Mouse (Mus musculus) left cerebral cortex, adult 18-20 months (tissue): ENCODE results near the gene Znrd1. TPM values are rescaled to one million over a fixed set of nuclear protein-coding genes. Genes with fewer than 3 reads are reported as not detected.

Experiments
- DNase-seq, 2 experiments: peaks; one replicate each; pipeline ENCODE4 v3.0.0; 2021 to 2022; ENCODE audit warnings: low spot score in 2 of 2, mixed read lengths in 1 of 2
- total RNA-seq, 2 experiments: library from RNA; stranded (reverse); gene quantifications; 2 replicates each; pipeline ENCODE4 v1.2.3; 2021

The Znrd1 gene
- total RNA-seq, 2 experiments from 2014 or later: 32.1 to 34.6 TPM

GRCm38 (mm10) chr17:36929236-36929932, 29.0 kb downstream of the Znrd1 start:
- peak in 1 of 2 experiments; percentile 19 for DNase-seq

- no peak for DNase-seq
Observed at GRCm38 (mm10) chr17:36927496-36928120, 30.8 kb downstream of the Znrd1 start.

GRCm38 (mm10) chr17:36923491-36923890, 34.9 kb downstream of the Znrd1 start:
- no peak for DNase-seq

- no peak for DNase-seq
Observed at GRCm38 (mm10) chr17:36922715-36923114, 35.6 kb downstream of the Znrd1 start.

GRCm38 (mm10) chr17:36920239-36920638, 38.1 kb downstream of the Znrd1 start:
- DNase-seq: no peak

DNA sequence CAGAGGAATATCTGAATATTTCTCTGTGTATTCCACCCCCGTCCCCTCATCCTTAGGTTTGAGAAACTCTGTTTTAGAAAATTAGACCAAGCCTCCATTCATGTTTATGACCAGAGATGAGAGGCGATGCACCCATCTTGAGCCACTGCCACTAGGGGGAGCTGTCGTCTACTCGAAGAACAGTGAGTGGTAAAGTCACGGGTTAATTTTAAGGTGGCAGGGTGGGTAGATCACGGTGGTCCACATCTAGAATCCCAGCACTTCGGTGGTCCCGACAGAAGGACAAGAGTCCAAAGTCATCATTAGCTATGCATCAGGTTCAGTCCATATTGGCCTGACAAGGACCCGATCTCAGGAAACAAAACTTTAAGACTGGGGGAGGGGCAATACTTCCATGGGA, 43.3 kb downstream of the Znrd1 start:
- peak; percentile 51 to 73 for DNase-seq

DNA sequence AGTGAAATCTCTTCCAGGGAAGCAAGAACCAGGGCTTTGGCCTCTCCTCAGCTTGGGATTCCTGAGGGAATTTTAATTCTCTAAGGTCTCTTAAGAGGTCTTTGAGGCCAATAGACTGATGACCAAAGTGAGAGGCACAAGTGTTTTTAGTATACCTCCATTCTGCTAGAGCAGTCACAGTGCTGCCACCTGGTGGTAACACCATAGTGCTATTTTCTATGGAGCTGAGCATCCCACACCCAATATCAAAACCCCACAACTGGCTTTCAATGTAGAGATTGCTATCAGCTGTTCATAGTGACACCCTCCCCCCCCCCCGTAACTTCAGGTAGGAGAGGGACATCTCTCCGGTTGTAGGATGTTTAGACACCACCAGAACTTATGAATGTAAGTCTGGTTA, 44.3 kb downstream of the Znrd1 start:
- DNase-seq: peak; percentile 82 to 89

DNA sequence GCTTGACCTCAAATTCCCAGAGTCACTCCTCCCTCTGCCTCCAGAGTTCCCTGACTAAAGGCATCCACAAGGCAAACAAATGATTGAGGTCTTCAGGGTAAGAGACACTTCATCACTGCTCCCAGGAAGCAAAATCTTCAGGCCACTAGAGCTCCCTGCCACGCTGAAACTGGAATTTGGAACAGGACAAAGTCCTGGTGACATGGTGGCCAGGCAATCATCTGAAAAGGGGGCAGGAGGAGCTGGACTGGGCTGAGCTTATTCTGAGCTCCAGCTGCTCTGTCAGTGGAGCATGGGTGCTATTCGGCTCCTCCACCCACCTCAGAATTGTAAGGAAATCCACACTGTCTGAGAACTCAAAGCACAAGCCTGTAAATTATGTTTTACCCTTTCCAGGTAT, 46.3 kb downstream of the Znrd1 start:
- no peak for DNase-seq

DNA sequence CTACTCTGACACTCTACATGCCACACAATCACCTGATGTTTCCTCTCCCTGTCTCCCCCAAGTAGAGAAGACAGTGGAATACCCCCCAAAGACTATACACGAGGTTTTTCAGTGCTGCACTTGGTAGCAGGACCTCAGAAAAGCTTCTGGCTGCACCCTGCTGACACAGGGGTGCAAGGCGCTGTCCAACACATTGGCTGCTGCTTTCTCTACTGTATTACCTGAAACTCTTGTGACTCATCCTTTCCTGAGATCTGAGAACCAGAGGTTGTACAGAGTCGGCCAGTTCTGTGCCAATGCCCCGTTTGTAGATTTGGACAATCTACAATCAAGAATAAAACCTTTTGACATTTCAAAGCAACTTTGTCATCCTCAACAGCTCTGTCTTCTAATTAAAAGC, 48.6 kb downstream of the Znrd1 start:
- no peak for DNase-seq

GRCm38 (mm10) chr17:36908235-36908634, 50.1 kb downstream of the Znrd1 start:
- no peak for DNase-seq

Other genes with a start within 250 kb of the Znrd1 start
- gene H2-M10.5, start 185.6 kb downstream of the Znrd1 start, total RNA-seq: not detected
- gene H2-M10.6, start 146.4 kb downstream of the Znrd1 start, total RNA-seq: not detected
- 10 to 100 TPM; 20.1 to 20.2 TPM for gene Trim26, start 121.4 kb downstream of the Znrd1 start, total RNA-seq
- not detected for gene Trim15, start 91.3 kb downstream of the Znrd1 start, total RNA-seq
- not detected for gene Trim10, start 89.0 kb downstream of the Znrd1 start, total RNA-seq
- under 1 TPM in 1 of 2 experiments, not detected in 1; 0.40 TPM for gene Trim40, start 68.4 kb downstream of the Znrd1 start, total RNA-seq
- gene Trim31, start 60.4 kb downstream of the Znrd1 start, total RNA-seq: not detected
- 10 to 100 TPM in 1 of 2 experiments, 1 to 10 TPM in 1; 9.9 to 12.4 TPM for gene Rnf39, start 15.6 kb downstream of the Znrd1 start, total RNA-seq
- 100 to 1,000 TPM; 136 to 142 TPM for gene Ppp1r11, start 6.8 kb downstream of the Znrd1 start, total RNA-seq
- 1 to 10 TPM; 5.5 to 6.6 TPM for gene Znrd1as, start within 50 bp of the Znrd1 start, total RNA-seq
- under 1 TPM; 0.40 to 0.58 TPM for gene 2410137M14Rik, start 22.7 kb upstream of the Znrd1 start, total RNA-seq
- gene H2-M5, start 31.0 kb upstream of the Znrd1 start, total RNA-seq: 1 to 10 TPM; 1.1 to 1.4 TPM
- 10 to 100 TPM; 12.2 to 12.3 TPM for gene Zfp57, start 42.6 kb upstream of the Znrd1 start, total RNA-seq
- gene Mog, start 64.8 kb upstream of the Znrd1 start, total RNA-seq: 10 to 100 TPM; 21.3 to 24.8 TPM
- gene Gabbr1, start 87.4 kb upstream of the Znrd1 start, total RNA-seq: 100 to 1,000 TPM; 685 to 702 TPM
- gene Olfr90, start 129.9 kb upstream of the Znrd1 start, total RNA-seq: not detected
- gene Olfr91, start 139.7 kb upstream of the Znrd1 start, total RNA-seq: not detected
- gene Olfr92, start 161.5 kb upstream of the Znrd1 start, total RNA-seq: not detected
- gene Olfr93, start 202.9 kb upstream of the Znrd1 start, total RNA-seq: not detected
- not detected for gene Ubd, start 235.3 kb upstream of the Znrd1 start, total RNA-seq
- not detected for gene Olfr94, start 242.4 kb upstream of the Znrd1 start, total RNA-seq